Mouse (Mus musculus) layer of hippocampus, adult 2 months (tissue): ENCODE measurements around the gene Creg1. TPM values are rescaled to one million over a fixed set of nuclear protein-coding genes. Genes with fewer than 3 reads are reported as not detected.

ENCODE experiments used
- DNase-seq, 2 experiments: peaks; one replicate each; pipeline ENCODE4 v3.0.0; 2022; ENCODE audit warnings: low spot score in 2 of 2
- H3K27ac ChIP-seq: fragments of 200-600 bp; 2 replicates; pipeline ENCODE4 v1.8.1; 2022
- H3K4me3 ChIP-seq: fragments of 200-600 bp; 2 replicates; pipeline ENCODE4 v1.8.1; 2022; ENCODE audit warnings: mild to moderate bottlenecking
- CTCF ChIP-seq: fragments of 200-600 bp; conservative IDR thresholded peaks from 2 replicates; pipeline ENCODE4 v1.8.1; 2022; ENCODE audit warnings: antibody characterized with exemption, mild to moderate bottlenecking, moderate library complexity
- total RNA-seq, 2 experiments: library from RNA; stranded (reverse); gene quantifications; 2 replicates each; pipeline ENCODE4 v1.2.3; 2021

Gene Creg1
- total RNA-seq, 2 experiments from 2014 or later: 23.8 to 26.4 TPM

DNA sequence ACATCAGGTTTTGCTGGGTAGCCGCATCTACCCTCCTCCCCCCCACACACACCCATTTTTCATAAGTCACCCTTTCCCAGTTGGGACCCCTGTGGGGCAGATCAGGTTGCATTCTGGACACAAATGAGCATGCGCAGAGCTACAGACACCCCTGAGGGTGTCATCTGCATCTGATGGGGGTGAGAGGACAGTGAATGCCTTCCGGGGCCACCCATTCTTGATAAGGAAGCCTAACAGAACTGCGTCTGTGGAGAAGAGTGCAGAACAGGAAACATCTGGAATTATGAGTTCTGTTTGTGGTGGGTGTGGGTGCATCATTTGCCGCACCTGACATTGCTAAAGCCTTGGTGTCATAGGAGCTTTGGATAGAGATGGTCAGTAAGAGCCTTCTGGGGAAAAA is 47.6 kb downstream of the Creg1 start:
- H3K4me3 ChIP-seq: no peak overlapping the region
- DNase-seq: no peak
- no peak overlapping the region for H3K27ac ChIP-seq
- no peak for TF ChIP-seq CTCF

GRCm38 (mm10) chr1:165812775-165813174 is 49.2 kb downstream of the Creg1 start:
- no peak overlapping the region for H3K27ac ChIP-seq
- DNase-seq: no peak
- TF ChIP-seq CTCF: no peak
- no peak overlapping the region for H3K4me3 ChIP-seq

- no peak for TF ChIP-seq CTCF
- Histone ChIP-seq H3K27ac (no peak overlapping the region), H3K4me3 (no peak overlapping the region)
- no peak for DNase-seq
Measured at GRCm38 (mm10) chr1:165814116-165814515, 50.6 kb downstream of the Creg1 start.

- peak overlapping the region; percentile 22; the same call in 1 of the 2 replicates for H3K4me3 ChIP-seq
- no peak for DNase-seq
- no peak for TF ChIP-seq CTCF
- no peak overlapping the region for H3K27ac ChIP-seq
Measured at GRCm38 (mm10) chr1:165814521-165815278, 51.2 kb downstream of the Creg1 start.

DNA sequence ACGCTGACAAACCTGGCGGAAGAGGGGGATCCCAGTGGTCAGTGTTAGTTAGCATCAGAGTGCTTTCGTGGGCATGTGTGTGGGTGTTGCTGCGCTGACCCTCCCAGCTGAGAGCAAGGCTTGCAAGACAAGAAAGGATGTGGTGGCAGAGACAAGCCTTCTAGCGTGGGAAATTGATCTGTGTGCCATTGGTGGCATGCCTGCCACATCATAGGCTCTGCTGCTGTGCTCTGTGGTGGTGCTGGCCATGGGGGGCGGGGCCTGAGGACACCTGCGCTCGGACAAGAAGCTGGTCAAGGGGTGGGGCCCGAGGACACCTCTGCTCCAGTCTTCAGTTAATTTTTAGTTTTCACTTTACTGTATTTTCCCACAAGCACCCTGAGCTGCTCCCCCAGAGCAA is 52.8 kb downstream of the Creg1 start:
- no peak for TF ChIP-seq CTCF
- Histone ChIP-seq H3K4me3 (no peak overlapping the region), H3K27ac (no peak overlapping the region)
- DNase-seq: no peak

GRCm38 (mm10) chr1:165817264-165817663 is 53.7 kb downstream of the Creg1 start:
- Histone ChIP-seq H3K4me3 (no peak overlapping the region), H3K27ac (no peak overlapping the region)
- no peak for DNase-seq
- no peak for TF ChIP-seq CTCF

DNA sequence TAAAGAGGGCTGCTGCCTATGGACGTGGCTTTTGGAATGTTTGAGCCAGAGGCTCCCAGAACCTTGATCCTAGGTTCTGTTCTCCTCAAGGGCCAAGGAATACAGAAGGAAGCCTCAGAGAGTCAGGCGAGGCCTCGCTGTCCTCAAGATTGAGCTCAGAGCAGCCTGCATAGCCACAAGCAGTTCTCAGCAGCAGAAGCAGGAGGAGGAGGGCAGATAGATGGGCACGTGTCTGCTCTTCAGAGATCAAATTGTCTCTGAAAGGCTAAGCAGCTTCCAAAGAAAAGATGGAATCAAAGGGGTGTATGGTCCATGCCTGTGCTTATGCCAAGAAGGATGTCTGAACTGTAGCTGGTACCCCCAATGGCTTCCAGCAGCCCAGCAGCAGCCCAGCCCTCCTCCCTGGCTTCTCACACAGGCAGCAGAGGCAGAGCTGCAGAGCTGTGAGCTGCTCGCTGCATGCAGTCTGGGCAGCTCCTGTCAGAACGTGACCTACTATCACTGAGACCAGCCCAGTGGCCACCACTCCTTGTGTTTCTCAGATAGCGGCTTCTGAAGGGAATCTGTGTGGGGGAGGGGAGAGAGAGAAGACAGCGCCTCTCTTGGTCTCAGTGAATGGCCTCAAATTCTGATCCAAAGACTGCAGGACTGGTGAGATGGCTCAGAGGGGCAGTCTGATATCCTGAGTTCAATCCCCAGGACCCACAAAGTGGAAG is 54.8 kb downstream of the Creg1 start:
- Histone ChIP-seq H3K27ac (no peak overlapping the region), H3K4me3 (no peak overlapping the region)
- no peak for TF ChIP-seq CTCF
- no peak for DNase-seq

- no peak for DNase-seq
- no peak for TF ChIP-seq CTCF
- Histone ChIP-seq H3K4me3 (no peak overlapping the region), H3K27ac (no peak overlapping the region)
Measured at GRCm38 (mm10) chr1:165819147-165819546, 55.6 kb downstream of the Creg1 start.

GRCm38 (mm10) chr1:165822031-165822430 is 58.5 kb downstream of the Creg1 start:
- no peak for TF ChIP-seq CTCF
- Histone ChIP-seq H3K4me3 (no peak overlapping the region), H3K27ac (peak overlapping the region; percentile 32; the same call in 1 of the 2 replicates)
- DNase-seq: no peak

Other genes with a start within 250 kb of the Creg1 start
- 10 to 100 TPM; 30.6 to 38.5 TPM for gene Mpzl1, start 129.2 kb upstream of the Creg1 start, total RNA-seq
- 1 to 10 TPM; 3.7 to 4.9 TPM for gene Rcsd1, start 54.0 kb upstream of the Creg1 start, total RNA-seq
- not detected for gene Cd247, start 24.9 kb downstream of the Creg1 start, total RNA-seq
- 10 to 100 TPM; 15.2 to 22.4 TPM for gene Pou2f1, start 238.9 kb downstream of the Creg1 start, total RNA-seq